Mouse (Mus musculus) ES-E14 (cell line): ENCODE data around the gene Dock9. TPM values are rescaled to one million over a fixed set of nuclear protein-coding genes. Genes with fewer than 3 reads are reported as not detected.

Experiments
- DNase-seq: peaks from one replicate; pipeline ENCODE4 v3.0.0-alpha.2; 2013; ENCODE audit warnings: low read depth, low spot score
- H3K27ac ChIP-seq: 2 replicates; pipeline ENCODE4 v1.5.1; 2012; ENCODE audit warnings: low read depth, mild to moderate bottlenecking, low read length, moderate library complexity, mixed read lengths; ENCODE audit not compliant: poor library complexity, insufficient read depth, severe bottlenecking
- H3K36me3 ChIP-seq: 2 replicates; pipeline ENCODE4 v1.6.1; 2012; ENCODE audit warnings: mild to moderate bottlenecking, low read length, moderate library complexity, mixed read lengths; ENCODE audit not compliant: control insufficient read depth, poor library complexity, insufficient read depth, severe bottlenecking
- H3K4me1 ChIP-seq, 2 experiments: fragments of 150-350 bp in 1 of 2; sonication (generic) in 1 of 2; 2 replicates each; pipeline ENCODE4 v1.6.1; 2012; ENCODE audit warnings: low read length in 2 of 2, mild to moderate bottlenecking in 1 of 2, mixed read lengths in 1 of 2; ENCODE audit not compliant: control insufficient read depth in 2 of 2, insufficient read depth in 2 of 2, poor library complexity in 1 of 2
- H3K4me3 ChIP-seq, 2 experiments: fragments of 150-350 bp in 1 of 2; sonication (generic) in 1 of 2; 2 replicates each; pipeline ENCODE4 v1.5.1; 2012; ENCODE audit warnings: low read length in 2 of 2, low read depth in 1 of 2, mild to moderate bottlenecking in 1 of 2, mixed read lengths in 1 of 2; ENCODE audit not compliant: insufficient read depth in 1 of 2, poor library complexity in 1 of 2, severe bottlenecking in 1 of 2
- H3K9ac ChIP-seq: 2 replicates; pipeline ENCODE4 v1.6.1; 2012; ENCODE audit warnings: low read depth, mild to moderate bottlenecking, low read length, mixed read lengths; ENCODE audit not compliant: poor library complexity, insufficient read depth, severe bottlenecking
- H3K9me3 ChIP-seq: fragments of 150-350 bp; sonication (generic); 2 replicates; pipeline ENCODE4 v1.6.1; 2012; ENCODE audit warnings: low read depth, mild to moderate bottlenecking, low read length; ENCODE audit not compliant: control insufficient read depth, insufficient read depth
- CHD2 ChIP-seq: IDR thresholded peaks from 2 replicates; pipeline ENCODE4 v1.6.1; 2014; ENCODE audit warnings: mild to moderate bottlenecking, low read depth, low read length, inconsistent platforms
- HCFC1 ChIP-seq: IDR thresholded peaks from 2 replicates; pipeline ENCODE4 v1.6.1; 2012; ENCODE audit warnings: low read length, inconsistent platforms, borderline replicate concordance; ENCODE audit not compliant: insufficient read depth
- MAFK ChIP-seq: IDR thresholded peaks from 2 replicates; pipeline ENCODE4 v1.6.1; 2014; ENCODE audit warnings: mild to moderate bottlenecking, low read depth, low read length, inconsistent platforms; ENCODE audit not compliant: insufficient read depth
- ZC3H11A ChIP-seq: IDR thresholded peaks from 2 replicates; pipeline ENCODE4 v1.6.1; 2012; ENCODE audit warnings: low read depth, mild to moderate bottlenecking, inconsistent platforms, low read length, borderline replicate concordance
- ZNF384 ChIP-seq: IDR thresholded peaks from 2 replicates; pipeline ENCODE4 v1.6.1; 2012; ENCODE audit warnings: low read depth, low read length, inconsistent platforms
- in situ Hi-C, 2 experiments: fragments of 600-800 bp; cut with MboI; formaldehyde crosslinking; loops; one replicate each; pipeline ENCODE4 v1.15.1; 2025; ENCODE audit warnings: low sequenced_read_pairs in 2 of 2, inconsistent platforms in 1 of 2; ENCODE audit not compliant: unreplicated experiment in 2 of 2
- total RNA-seq: library from RNA; depleted of rRNA; stranded (reverse); fragments of 300-350 nt; gene quantifications from 2 replicates; pipeline ENCODE4 v1.2.3, GENCODE M21; 2012

Gene Dock9
- total RNA-seq, 1 experiment = 8.3 TPM

DNA sequence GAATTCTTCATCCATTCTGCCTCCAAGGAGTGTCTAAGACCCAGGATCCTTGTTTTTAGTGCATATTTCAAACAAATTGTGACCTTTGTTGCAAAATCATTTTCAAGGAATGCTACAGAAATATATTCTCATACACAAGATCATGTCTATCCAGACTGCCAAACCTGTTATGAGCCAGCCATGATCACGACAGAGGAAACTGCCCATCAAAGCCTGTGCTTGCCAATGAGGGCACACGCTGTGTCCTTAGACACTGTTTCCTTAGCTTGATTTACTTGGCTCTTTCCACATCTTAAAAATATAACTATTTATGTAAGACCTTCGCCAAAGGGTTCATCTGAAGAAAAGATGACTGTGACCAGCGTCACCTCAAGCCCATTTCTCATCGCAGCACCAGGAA is 127.6 kb downstream of the Dock9 start:
- DNase-seq = no peak
- in situ Hi-C loops = no loop called here
- Histone ChIP-seq H3K27ac (no peak overlapping the region), H3K4me1 (peaks cover 0 to 4% of the 10 kb centered on the region in 2 experiments; a peak in 1 of 4 replicates), H3K36me3 (no peaks in the 10 kb centered on the region), H3K9ac (no peak overlapping the region), H3K4me3 (no peak overlapping the region), H3K9me3 (no peaks in the 10 kb centered on the region)
- no peak for TF ChIP-seq CHD2
- TF ChIP-seq MAFK = no peak
- no peak for TF ChIP-seq ZC3H11A
- TF ChIP-seq HCFC1 = no peak
- TF ChIP-seq ZNF384 = no peak

- DNase-seq = no peak
- peaks cover 0 to 2% of the 10 kb centered on the region in 2 experiments; a peak in 1 of 4 replicates for H3K4me1 ChIP-seq
- H3K36me3 ChIP-seq = no peaks in the 10 kb centered on the region
- no peak for TF ChIP-seq CHD2
- H3K9ac ChIP-seq = no peak overlapping the region
- in situ Hi-C loops = no loop called here
- no peaks in the 10 kb centered on the region for H3K9me3 ChIP-seq
- H3K27ac ChIP-seq = no peak overlapping the region
- H3K4me3 ChIP-seq = no peak overlapping the region
Measured at GRCm38 (mm10) chr14:121666641-121667274, 130.9 kb downstream of the Dock9 start.

- TF ChIP-seq CHD2 = no peak
- no peak for TF ChIP-seq HCFC1
- TF ChIP-seq MAFK = no peak
- no peak for TF ChIP-seq ZC3H11A
- TF ChIP-seq ZNF384 = no peak
- DNase-seq = no peak
- in situ Hi-C loops = no loop called here
- no peaks in the 10 kb centered on the region for H3K9me3 ChIP-seq
- no peaks in the 10 kb centered on the region for H3K36me3 ChIP-seq
- H3K4me3 ChIP-seq = no peak overlapping the region
- H3K27ac ChIP-seq = no peak overlapping the region
- peaks cover 0 to 2% of the 10 kb centered on the region in 2 experiments; a peak in 1 of 4 replicates for H3K4me1 ChIP-seq
- H3K9ac ChIP-seq = no peak overlapping the region
Measured at GRCm38 (mm10) chr14:121665693-121666273, 131.9 kb downstream of the Dock9 start.

DNA sequence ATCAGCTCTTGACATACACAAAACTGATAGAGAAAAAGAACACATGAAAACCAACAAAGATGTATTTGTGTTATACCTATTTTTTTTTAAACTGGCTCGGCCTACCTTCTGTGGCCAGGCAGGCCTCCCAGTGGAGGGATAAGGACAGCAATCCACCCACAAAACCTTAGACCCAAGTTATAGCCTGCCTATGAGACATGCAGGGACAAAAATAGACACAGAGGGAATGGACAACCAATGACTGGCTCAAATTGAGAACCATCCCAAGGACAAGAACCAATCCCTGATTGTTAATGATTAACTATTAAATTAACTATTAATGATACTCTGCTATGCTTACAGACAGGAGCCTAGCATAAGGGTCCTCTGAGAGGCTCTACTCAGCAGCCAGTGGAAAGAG is 133.7 kb downstream of the Dock9 start:
- no peak for TF ChIP-seq ZNF384
- TF ChIP-seq HCFC1 = no peak
- TF ChIP-seq ZC3H11A = no peak
- no peak for TF ChIP-seq CHD2
- no peak for TF ChIP-seq MAFK
- H3K4me3 ChIP-seq = no peak overlapping the region
- no peak overlapping the region for H3K27ac ChIP-seq
- in situ Hi-C loops = no loop called here
- H3K4me1 ChIP-seq = peaks cover 0 to 2% of the 10 kb centered on the region in 2 experiments; a peak in 1 of 4 replicates
- DNase-seq = no peak
- H3K9me3 ChIP-seq = no peaks in the 10 kb centered on the region
- no peak overlapping the region for H3K9ac ChIP-seq
- no peaks in the 10 kb centered on the region for H3K36me3 ChIP-seq

DNA sequence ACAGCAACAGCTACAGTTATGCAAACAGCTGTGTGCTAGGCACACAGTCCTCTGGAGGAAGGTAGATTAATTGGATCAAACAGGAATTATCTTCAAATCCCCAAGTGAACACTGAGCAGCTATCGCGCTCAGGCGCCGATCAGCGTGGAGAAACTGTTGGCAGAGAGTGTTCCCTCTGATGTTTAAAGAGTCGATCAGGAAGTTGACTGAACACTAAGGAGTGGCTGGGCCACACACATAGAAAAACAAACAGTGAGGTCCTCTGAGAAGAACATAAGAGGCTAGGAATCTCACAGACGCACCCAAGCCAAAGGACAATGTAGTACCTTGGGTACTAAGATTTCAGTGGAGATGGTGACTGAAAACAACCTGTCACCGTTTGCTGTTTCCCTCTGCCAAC is 136.7 kb downstream of the Dock9 start:
- TF ChIP-seq ZNF384 (no peak), CHD2 (no peak), MAFK (no peak)
- H3K27ac ChIP-seq = no peak overlapping the region
- no peaks in the 10 kb centered on the region for H3K9me3 ChIP-seq

More for the DNA sequence above, 136.7 kb downstream of the Dock9 start:
- Histone ChIP-seq H3K4me3 (no peak overlapping the region), H3K4me1 (no peaks in the 10 kb centered on the region), H3K36me3 (no peaks in the 10 kb centered on the region; the same call in 1 of the 2 replicates), H3K9ac (no peak overlapping the region)
- in situ Hi-C loops = no loop called here
- DNase-seq = no peak
